Mouse (Mus musculus) embryonic facial prominence, embryonic 15.5 days (tissue): Measurements from ENCODE around the gene Dapk2. TPM values are rescaled to one million over a fixed set of nuclear protein-coding genes. Genes with fewer than 3 reads are reported as not detected.
A peak's percentile ranks its signal among the peaks of the same experiment; 100 is the strongest.

Experiments
- ATAC-seq: fragments of 200-750 bp; cut with Nextera tagmentation; 2 replicates; pipeline ENCODE4 v1.8.0; 2017; ENCODE audit warnings: low read depth, moderate TSS enrichment; ENCODE audit not compliant: insufficient number of reproducible peaks, low FRiP score, low TSS enrichment
- H3K27ac ChIP-seq: fragments of 300-500 bp; sonication (generic); replicated peaks from 2 replicates; pipeline ENCODE4 v1.5.1; 2015; ENCODE audit warnings: mild to moderate bottlenecking, inconsistent platforms
- H3K27me3 ChIP-seq: fragments of 300-500 bp; sonication (generic); 2 replicates; pipeline ENCODE4 v1.6.1; 2015; ENCODE audit warnings: inconsistent platforms
- H3K36me3 ChIP-seq: fragments of 300-500 bp; sonication (generic); 2 replicates; pipeline ENCODE4 v1.6.1; 2015; ENCODE audit warnings: mild to moderate bottlenecking, inconsistent platforms
- H3K4me1 ChIP-seq: fragments of 300-500 bp; sonication (generic); 2 replicates; pipeline ENCODE4 v1.6.1; 2015; ENCODE audit warnings: inconsistent platforms
- H3K4me2 ChIP-seq: fragments of 300-500 bp; sonication (generic); replicated peaks from 2 replicates; pipeline ENCODE4 v1.6.1; 2015; ENCODE audit warnings: mild to moderate bottlenecking, inconsistent platforms
- H3K4me3 ChIP-seq: fragments of 300-500 bp; sonication (generic); replicated peaks from 2 replicates; pipeline ENCODE4 v1.5.1; 2015; ENCODE audit warnings: mild to moderate bottlenecking, inconsistent platforms
- H3K9ac ChIP-seq: fragments of 300-500 bp; sonication (generic); 2 replicates; pipeline ENCODE4 v1.6.1; 2015; ENCODE audit warnings: inconsistent platforms
- H3K9me3 ChIP-seq: fragments of 300-500 bp; sonication (generic); replicated peaks from 2 replicates; pipeline ENCODE4 v1.6.1; 2016; ENCODE audit warnings: inconsistent platforms
- WGBS: fragments of 180-500 bp; shearing (Covaris S2); methylation state at CpG from one replicate; pipeline ENCODE4 v1.1.7; 2015; 5-methylcytosine and 5-hydroxymethylcytosine counted together
- polyA plus RNA-seq: library from polyadenylated mRNA; unstranded; fragments of >200 nt; fragmentation: Nextera tagmentation; extraction: Ambion mirVana; gene quantifications from 2 replicates; pipeline ENCODE4 v1.2.1, GENCODE M21; 2015

Dapk2 gene
- polyA plus RNA-seq, 1 experiment from 2014 or later: 18.0 TPM

GRCm38 (mm10) chr9:66124111-66124531 lies 33.9 kb upstream of the Dapk2 start:
- under 1% methylated on average over 12 of the region's 12 CpGs for WGBS
- Histone ChIP-seq H3K9ac (peak overlapping the region; percentile 78), H3K27me3 (no peaks in the 10 kb centered on the region), H3K36me3 (no peaks in the 10 kb centered on the region; the same call in 1 of the 2 replicates), H3K4me1 (peaks cover 25% of the 10 kb centered on the region), H3K27ac (peak overlapping the region; percentile 88), H3K9me3 (no peaks in the 10 kb centered on the region), H3K4me3 (peak overlapping the region; percentile 82), H3K4me2 (peak overlapping the region; percentile 65)
- no peak for ATAC-seq

GRCm38 (mm10) chr9:66124681-66125542 lies 33.1 kb upstream of the Dapk2 start:
- 16% methylated on average over 33 of the region's 33 CpGs for WGBS
- Histone ChIP-seq H3K36me3 (no peaks in the 10 kb centered on the region; the same call in 1 of the 2 replicates), H3K4me3 (peak overlapping the region; percentile 82), H3K4me2 (peak overlapping the region; percentile 65), H3K27ac (peak overlapping the region; percentile 88), H3K27me3 (no peaks in the 10 kb centered on the region), H3K9me3 (no peaks in the 10 kb centered on the region), H3K9ac (peak overlapping the region; percentile 78), H3K4me1 (peaks cover 25% of the 10 kb centered on the region)
- ATAC-seq: peak; percentile 98

- 0 out of 2 replicates have a peak overlapping the region, but pooled peaks have one; percentile 13 for H3K9ac ChIP-seq
- WGBS: 55% methylated on average over 12 of the region's 12 CpGs
- no peaks in the 10 kb centered on the region for H3K27me3 ChIP-seq
- H3K36me3 ChIP-seq: peaks cover 3% of the 10 kb centered on the region; the same call in 1 of the 2 replicates
- no peak for ATAC-seq
- no peaks in the 10 kb centered on the region for H3K9me3 ChIP-seq
- H3K4me3 ChIP-seq: peak overlapping the region; percentile 70
- H3K27ac ChIP-seq: peak overlapping the region; percentile 66
- H3K4me2 ChIP-seq: peak overlapping the region; percentile 79
- peaks cover 25% of the 10 kb centered on the region for H3K4me1 ChIP-seq
Observed at GRCm38 (mm10) chr9:66125543-66126455, 32.2 kb upstream of the Dapk2 start.

- H3K4me2 ChIP-seq: peak within 1 kb of the TSS; percentile 79
- peak within 1 kb of the TSS; percentile 53 for H3K9ac ChIP-seq
- H3K36me3 ChIP-seq: peaks cover 3% of the 10 kb centered on the region; the same call in 1 of the 2 replicates
- peak within 1 kb of the TSS; percentile 83 for H3K27ac ChIP-seq
- under 1% methylated on average over 34 of the region's 34 CpGs for WGBS
- peak; percentile 78 for ATAC-seq
- no peaks in the 10 kb centered on the region for H3K9me3 ChIP-seq
- peaks cover 25% of the 10 kb centered on the region for H3K4me1 ChIP-seq
- H3K27me3 ChIP-seq: no peaks in the 10 kb centered on the region
- H3K4me3 ChIP-seq: peak within 1 kb of the TSS; percentile 70
Observed at GRCm38 (mm10) chr9:66126456-66127192, 31.4 kb upstream of the Dapk2 start, which contains the start of the genes Snx1 and Ciao2a. Gene Snx1, minus strand, starts transcription at chr9:66126587. Gene Ciao2a, plus strand, starts transcription at chr9:66126611.

GRCm38 (mm10) chr9:66127193-66127546 lies 30.9 kb upstream of the Dapk2 start:
- Histone ChIP-seq H3K9me3 (no peaks in the 10 kb centered on the region), H3K4me3 (peak overlapping the region; percentile 70), H3K36me3 (peaks cover 3% of the 10 kb centered on the region; the same call in 1 of the 2 replicates), H3K4me1 (peaks cover 25% of the 10 kb centered on the region), H3K27ac (peak overlapping the region; percentile 83), H3K27me3 (no peaks in the 10 kb centered on the region), H3K4me2 (peak overlapping the region; percentile 79), H3K9ac (peak overlapping the region; percentile 53)
- no peak for ATAC-seq
- 43% methylated on average over 6 of the region's 6 CpGs for WGBS

GRCm38 (mm10) chr9:66127884-66128283 lies 30.1 kb upstream of the Dapk2 start:
- Histone ChIP-seq H3K4me2 (no peak overlapping the region), H3K9me3 (no peaks in the 10 kb centered on the region), H3K27me3 (no peaks in the 10 kb centered on the region), H3K27ac (no peak overlapping the region), H3K36me3 (peaks cover 8% of the 10 kb centered on the region; the same call in 1 of the 2 replicates), H3K4me1 (peaks cover 25% of the 10 kb centered on the region), H3K4me3 (peak overlapping the region; percentile 70; the same call in 1 of the 2 replicates), H3K9ac (no peak overlapping the region)
- ATAC-seq: no peak
- WGBS: 90% methylated on average over 4 of the region's 4 CpGs

- no peak for ATAC-seq
- WGBS: 78% methylated on average over 2 of the region's 2 CpGs
- Histone ChIP-seq H3K4me2 (no peak overlapping the region), H3K36me3 (peaks cover 24% of the 10 kb centered on the region), H3K27me3 (no peaks in the 10 kb centered on the region), H3K9ac (no peak overlapping the region), H3K4me1 (peaks cover 6% of the 10 kb centered on the region; the same call in 1 of the 2 replicates), H3K4me3 (no peak overlapping the region), H3K27ac (no peak overlapping the region), H3K9me3 (no peaks in the 10 kb centered on the region)
Observed at GRCm38 (mm10) chr9:66131466-66131865, 26.6 kb upstream of the Dapk2 start.

- peaks cover 59% of the 10 kb centered on the region for H3K36me3 ChIP-seq
- H3K4me3 ChIP-seq: no peak overlapping the region
- no peaks in the 10 kb centered on the region for H3K4me1 ChIP-seq
- 52% methylated on average over 4 of the region's 4 CpGs for WGBS
- no peaks in the 10 kb centered on the region for H3K27me3 ChIP-seq
- H3K9ac ChIP-seq: no peak overlapping the region
- ATAC-seq: no peak
- H3K4me2 ChIP-seq: no peak overlapping the region
- H3K27ac ChIP-seq: no peak overlapping the region
- H3K9me3 ChIP-seq: no peaks in the 10 kb centered on the region
Observed at GRCm38 (mm10) chr9:66135967-66136366, 22.1 kb upstream of the Dapk2 start.

- H3K4me1 ChIP-seq: no peaks in the 10 kb centered on the region
- H3K4me3 ChIP-seq: no peak overlapping the region
- H3K27ac ChIP-seq: no peak overlapping the region
- no peaks in the 10 kb centered on the region for H3K9me3 ChIP-seq
- no peak overlapping the region for H3K4me2 ChIP-seq
- no peaks in the 10 kb centered on the region for H3K27me3 ChIP-seq
- no peak for ATAC-seq
- 93% methylated on average over 7 of the region's 7 CpGs for WGBS
- H3K36me3 ChIP-seq: peaks cover 51% of the 10 kb centered on the region
- H3K9ac ChIP-seq: no peak overlapping the region
Observed at GRCm38 (mm10) chr9:66138193-66138592, 19.8 kb upstream of the Dapk2 start.

- Histone ChIP-seq H3K27me3 (no peaks in the 10 kb centered on the region), H3K27ac (no peak overlapping the region), H3K4me1 (no peaks in the 10 kb centered on the region), H3K4me3 (no peak overlapping the region), H3K4me2 (no peak overlapping the region), H3K9ac (no peak overlapping the region), H3K36me3 (peaks cover 30% of the 10 kb centered on the region), H3K9me3 (no peaks in the 10 kb centered on the region)
- no peak for ATAC-seq
- 56% methylated on average over 1 of the region's 1 CpGs for WGBS
Observed at GRCm38 (mm10) chr9:66142265-66142664, 15.8 kb upstream of the Dapk2 start.
